Mouse (Mus musculus): Measurements from ENCODE around the gene Rdh16f1. TPM values are rescaled to one million over a fixed set of nuclear protein-coding genes. Genes with fewer than 3 reads are reported as not detected.
A peak's percentile ranks its signal among the peaks of the same experiment; 100 is the strongest.
"Not testable (repeated sequence)": the region's sequence is repeated elsewhere in the genome, so short reads cannot be mapped to it uniquely, and the experiment has no call there.

The Rdh16f1 gene
- polyA plus RNA-seq, 1 experiment from 2014 or later, result not detected

GRCm38 (mm10) chr10:127755246-127755645 lies 4.3 kb upstream of the Rdh16f1 start:
- no peak overlapping the region for H3K27ac ChIP-seq (replicated peaks; ENCODE audit: low read depth, low read length)

GRCm38 (mm10) chr10:127755770-127756468 lies 3.7 kb upstream of the Rdh16f1 start:
- 38% methylated on average over 18 of the region's 18 CpGs for WGBS
- H3K9me3 ChIP-seq (ENCODE audit: control insufficient read depth, low read length), result no peaks in the 10 kb centered on the region
- DNase-seq (ENCODE audit: low spot score), result no peak
- H3K4me1 ChIP-seq (ENCODE audit: control insufficient read depth, insufficient read depth, low read length), result no peaks in the 10 kb centered on the region
- no peak for ATAC-seq (ENCODE audit: low read depth)
- H3K36me3 ChIP-seq (ENCODE audit: control insufficient read depth, insufficient read depth, low read length), result no peaks in the 10 kb centered on the region
- H3K4me2 ChIP-seq (ENCODE audit: low read depth, low read length), result peak overlapping the region; percentile 38
- no peaks in the 10 kb centered on the region for H3K27me3 ChIP-seq (replicated peaks; ENCODE audit: control insufficient read depth, insufficient read depth, low read length)
- no peak overlapping the region for H3K9ac ChIP-seq (ENCODE audit: low read depth, low read length)
- H3K4me3 ChIP-seq (ENCODE audit: low read depth, low read length), result peak overlapping the region; percentile 7; the same call in 1 of the 2 replicates
- no peak overlapping the region for H3K27ac ChIP-seq (replicated peaks; ENCODE audit: low read depth, low read length)

More at GRCm38 (mm10) chr10:127755246-127755645, 4.3 kb upstream of the Rdh16f1 start:
- Histone ChIP-seq H3K4me1 (ENCODE audit: control insufficient read depth, insufficient read depth, low read length) (no peaks in the 10 kb centered on the region), H3K9ac (ENCODE audit: low read depth, low read length) (no peak overlapping the region), H3K4me2 (ENCODE audit: low read depth, low read length) (no peak overlapping the region), H3K9me3 (ENCODE audit: control insufficient read depth, low read length) (no peaks in the 10 kb centered on the region), H3K4me3 (ENCODE audit: low read depth, low read length) (no peak overlapping the region), H3K27me3 (replicated peaks; ENCODE audit: control insufficient read depth, insufficient read depth, low read length) (no peaks in the 10 kb centered on the region), H3K36me3 (ENCODE audit: control insufficient read depth, insufficient read depth, low read length) (no peaks in the 10 kb centered on the region)
- WGBS, result 70% methylated on average over 3 of the region's 3 CpGs
- DNase-seq (ENCODE audit: low spot score) (no peak), ATAC-seq (ENCODE audit: low read depth) (no peak)

- not testable (repeated sequence) for H3K9ac ChIP-seq (ENCODE audit: low read depth, low read length); H3K4me1 ChIP-seq (ENCODE audit: control insufficient read depth, insufficient read depth, low read length)
- 91% methylated on average over 10 of the region's 10 CpGs for WGBS
Measured at GRCm38 (mm10) chr10:127762926-127763325, 3.3 kb downstream of the Rdh16f1 start.

GRCm38 (mm10) chr10:127763914-127764680 lies 4.5 kb downstream of the Rdh16f1 start:
- Histone ChIP-seq H3K4me2 (ENCODE audit: low read depth, low read length) (no peak overlapping the region), H3K9me3 (ENCODE audit: control insufficient read depth, low read length) (no peaks in the 10 kb centered on the region), H3K9ac (ENCODE audit: low read depth, low read length) (no peak overlapping the region), H3K27ac (replicated peaks; ENCODE audit: low read depth, low read length) (no peak overlapping the region), H3K36me3 (ENCODE audit: control insufficient read depth, insufficient read depth, low read length) (no peaks in the 10 kb centered on the region), H3K27me3 (replicated peaks; ENCODE audit: control insufficient read depth, insufficient read depth, low read length) (no peaks in the 10 kb centered on the region), H3K4me3 (ENCODE audit: low read depth, low read length) (no peak overlapping the region), H3K4me1 (ENCODE audit: control insufficient read depth, insufficient read depth, low read length) (no peaks in the 10 kb centered on the region)
- WGBS, result 44% methylated on average over 12 of the region's 12 CpGs
- no peak for DNase-seq (ENCODE audit: low spot score)
- no peak for ATAC-seq (ENCODE audit: low read depth)

More at GRCm38 (mm10) chr10:127762926-127763325, 3.3 kb downstream of the Rdh16f1 start:
- ATAC-seq (ENCODE audit: low read depth); H3K36me3 ChIP-seq (ENCODE audit: control insufficient read depth, insufficient read depth, low read length); H3K4me3 ChIP-seq (ENCODE audit: low read depth, low read length); DNase-seq (ENCODE audit: low spot score); H3K9me3 ChIP-seq (ENCODE audit: control insufficient read depth, low read length); H3K27me3 ChIP-seq (replicated peaks; ENCODE audit: control insufficient read depth, insufficient read depth, low read length); H3K4me2 ChIP-seq (ENCODE audit: low read depth, low read length); H3K27ac ChIP-seq (replicated peaks; ENCODE audit: low read depth, low read length): not testable (repeated sequence)

GRCm38 (mm10) chr10:127766564-127766963 lies 7.0 kb downstream of the Rdh16f1 start:
- Histone ChIP-seq H3K4me2 (ENCODE audit: low read depth, low read length) (no peak overlapping the region), H3K27ac (replicated peaks; ENCODE audit: low read depth, low read length) (no peak overlapping the region), H3K4me3 (ENCODE audit: low read depth, low read length) (no peak overlapping the region), H3K27me3 (replicated peaks; ENCODE audit: control insufficient read depth, insufficient read depth, low read length) (no peaks in the 10 kb centered on the region), H3K4me1 (ENCODE audit: control insufficient read depth, insufficient read depth, low read length) (no peaks in the 10 kb centered on the region), H3K36me3 (ENCODE audit: control insufficient read depth, insufficient read depth, low read length) (no peaks in the 10 kb centered on the region), H3K9me3 (ENCODE audit: control insufficient read depth, low read length) (no peaks in the 10 kb centered on the region), H3K9ac (ENCODE audit: low read depth, low read length) (no peak overlapping the region)
- 73% methylated on average over 1 of the region's 1 CpGs for WGBS
- no peak for DNase-seq (ENCODE audit: low spot score)
- ATAC-seq (ENCODE audit: low read depth), result no peak

GRCm38 (mm10) chr10:127776011-127776410 lies 16.4 kb downstream of the Rdh16f1 start, which contains the start of gene Rdh9:
Gene Rdh9, plus strand, starts transcription at chr10:127776386.
- Histone ChIP-seq H3K36me3 (ENCODE audit: control insufficient read depth, insufficient read depth, low read length) (no peaks in the 10 kb centered on the region), H3K27ac (replicated peaks; ENCODE audit: low read depth, low read length) (no peak within 1 kb of the TSS), H3K4me3 (ENCODE audit: low read depth, low read length) (no peak within 1 kb of the TSS), H3K9ac (ENCODE audit: low read depth, low read length) (no peak within 1 kb of the TSS), H3K4me2 (ENCODE audit: low read depth, low read length) (no peak within 1 kb of the TSS), H3K4me1 (ENCODE audit: control insufficient read depth, insufficient read depth, low read length) (no peaks in the 10 kb centered on the region), H3K9me3 (ENCODE audit: control insufficient read depth, low read length) (no peaks in the 10 kb centered on the region), H3K27me3 (replicated peaks; ENCODE audit: control insufficient read depth, insufficient read depth, low read length) (no peaks in the 10 kb centered on the region)
- ATAC-seq (ENCODE audit: low read depth) (no peak), DNase-seq (ENCODE audit: low spot score) (no peak)
- WGBS, result 73% methylated on average over 2 of the region's 2 CpGs

- not testable (repeated sequence) for H3K9ac ChIP-seq (ENCODE audit: low read depth, low read length); H3K4me3 ChIP-seq (ENCODE audit: low read depth, low read length); H3K27ac ChIP-seq (replicated peaks; ENCODE audit: low read depth, low read length); ATAC-seq (ENCODE audit: low read depth); DNase-seq (ENCODE audit: low spot score); H3K27me3 ChIP-seq (replicated peaks; ENCODE audit: control insufficient read depth, insufficient read depth, low read length); H3K4me1 ChIP-seq (ENCODE audit: control insufficient read depth, insufficient read depth, low read length); H3K36me3 ChIP-seq (ENCODE audit: control insufficient read depth, insufficient read depth, low read length); H3K9me3 ChIP-seq (ENCODE audit: control insufficient read depth, low read length); H3K4me2 ChIP-seq (ENCODE audit: low read depth, low read length)
- 94% methylated on average over 17 of the region's 17 CpGs for WGBS
Measured at GRCm38 (mm10) chr10:127782321-127782720, 22.7 kb downstream of the Rdh16f1 start.

GRCm38 (mm10) chr10:127785411-127785810 lies 25.8 kb downstream of the Rdh16f1 start:
- H3K36me3 ChIP-seq (ENCODE audit: control insufficient read depth, insufficient read depth, low read length); H3K27me3 ChIP-seq (replicated peaks; ENCODE audit: control insufficient read depth, insufficient read depth, low read length); DNase-seq (ENCODE audit: low spot score); H3K27ac ChIP-seq (replicated peaks; ENCODE audit: low read depth, low read length); ATAC-seq (ENCODE audit: low read depth); H3K4me1 ChIP-seq (ENCODE audit: control insufficient read depth, insufficient read depth, low read length); H3K4me2 ChIP-seq (ENCODE audit: low read depth, low read length); H3K9ac ChIP-seq (ENCODE audit: low read depth, low read length); H3K9me3 ChIP-seq (ENCODE audit: control insufficient read depth, low read length); H3K4me3 ChIP-seq (ENCODE audit: low read depth, low read length): not testable (repeated sequence)
- 82% methylated on average over 1 of the region's 1 CpGs for WGBS
